Mouse (Mus musculus): ENCODE results near the gene A630073D07Rik.

DNA sequence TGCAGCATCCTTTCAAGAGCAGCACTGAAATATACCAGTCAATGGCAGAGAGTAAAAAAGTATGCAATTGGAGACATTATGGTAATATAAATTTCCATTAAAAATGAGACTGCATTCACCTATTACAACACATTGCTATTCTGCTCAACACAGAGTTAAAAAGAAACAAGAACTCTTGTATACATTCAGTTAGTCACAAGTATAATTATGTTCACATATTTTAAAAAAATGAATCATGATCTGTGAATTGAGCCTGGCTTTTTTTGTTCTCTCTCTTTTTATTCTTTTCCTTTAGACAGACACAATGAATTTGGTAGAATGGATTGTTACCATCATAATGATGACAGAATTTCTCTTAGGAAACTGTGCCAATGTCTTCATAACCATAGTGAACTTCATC is 5.3 kb upstream of the A630073D07Rik start, which contains the start of gene Tas2r120:
- TF ChIP-seq CTCF (IDR thresholded peaks at IDR 0.05) (no peak), EP300 (IDR thresholded peaks at IDR 0.05) (no peak)

Data from lung, postnatal 0 days (tissue).